Mouse (Mus musculus) kidney, adult 11 months (tissue): ENCODE results near the gene Plekho2.

ENCODE experiments used
- DNase-seq: peaks from one replicate; pipeline ENCODE4 v3.0.0; 2022

The Plekho2 gene

GRCm38 (mm10) chr9:65550079-65550831, 29.6 kb downstream of the Plekho2 start:
- DNase-seq, result no peak

- no peak for DNase-seq
Measured at GRCm38 (mm10) chr9:65549643-65550042, 30.2 kb downstream of the Plekho2 start.

GRCm38 (mm10) chr9:65549139-65549538, 30.7 kb downstream of the Plekho2 start:
- no peak for DNase-seq

GRCm38 (mm10) chr9:65548311-65548710, 31.5 kb downstream of the Plekho2 start:
- no peak for DNase-seq

- DNase-seq, result no peak
Measured at GRCm38 (mm10) chr9:65547844-65548243, 32.0 kb downstream of the Plekho2 start.

GRCm38 (mm10) chr9:65547111-65547510, 32.7 kb downstream of the Plekho2 start:
- no peak for DNase-seq

GRCm38 (mm10) chr9:65546413-65546695, 33.5 kb downstream of the Plekho2 start:
- DNase-seq, result no peak

- no peak for DNase-seq
Measured at GRCm38 (mm10) chr9:65545635-65546412, 34.0 kb downstream of the Plekho2 start.

GRCm38 (mm10) chr9:65542111-65542524, 37.7 kb downstream of the Plekho2 start:
- DNase-seq, result no peak

- DNase-seq, result no peak
Measured at GRCm38 (mm10) chr9:65541126-65542068, 38.4 kb downstream of the Plekho2 start.

- no peak for DNase-seq
Measured at GRCm38 (mm10) chr9:65539697-65540096, 40.1 kb downstream of the Plekho2 start.

GRCm38 (mm10) chr9:65537901-65538630, 41.8 kb downstream of the Plekho2 start:
- peak; percentile 37 for DNase-seq

GRCm38 (mm10) chr9:65536491-65536890, 43.3 kb downstream of the Plekho2 start:
- no peak for DNase-seq

- DNase-seq, result no peak
Measured at GRCm38 (mm10) chr9:65535789-65536469, 43.9 kb downstream of the Plekho2 start.

GRCm38 (mm10) chr9:65535191-65535722, 44.6 kb downstream of the Plekho2 start:
- DNase-seq, result no peak

- DNase-seq, result no peak
Measured at GRCm38 (mm10) chr9:65534111-65534510, 45.7 kb downstream of the Plekho2 start.

- no peak for DNase-seq
Measured at GRCm38 (mm10) chr9:65532986-65533385, 46.9 kb downstream of the Plekho2 start.

GRCm38 (mm10) chr9:65531283-65531682, 48.6 kb downstream of the Plekho2 start:
- no peak for DNase-seq

GRCm38 (mm10) chr9:65529659-65530058, 50.2 kb downstream of the Plekho2 start:
- no peak for DNase-seq

- DNase-seq, result no peak
Measured at GRCm38 (mm10) chr9:65528417-65529038, 51.3 kb downstream of the Plekho2 start.
